Mouse (Mus musculus): ENCODE measurements at regions not wholly inside any gene's neighbourhood (a gene's known extent, or its start where the extent isn't known, plus 50 kb on each side); places are given as distances from the start of the nearest gene placed in this dataset.

- Histone ChIP-seq H3K27ac (no peak overlapping the region), H3K4me3 (no peak overlapping the region), H3K9ac (ENCODE audit: low read depth, low read length) (no peak overlapping the region), H3K27me3 (ENCODE audit: control insufficient read depth, insufficient read depth, low read length) (no peaks in the 10 kb centered on the region), H3K4me1 (ENCODE audit: control insufficient read depth, insufficient read depth, low read length) (no peaks in the 10 kb centered on the region), H3K36me3 (ENCODE audit: control insufficient read depth, insufficient read depth, low read length) (no peaks in the 10 kb centered on the region), H3K79me2 (replicated peaks; ENCODE audit: control insufficient read depth, insufficient read depth, low read length) (no peaks in the 10 kb centered on the region)
- WGBS: 62% methylated on average over 3 of the region's 3 CpGs
- intact Hi-C loops (cut with DNase I): no loop called here
- no peak for TF ChIP-seq EP300 (IDR thresholded peaks at IDR 0.05; ENCODE audit: insufficient read depth, low read depth, low read length)
- TF ChIP-seq POLR2A (IDR thresholded peaks at IDR 0.05; ENCODE audit: insufficient read depth, low read depth, low read length): no peak
- TF ChIP-seq CTCF (IDR thresholded peaks at IDR 0.05): peak; percentile 28
- no peak for DNase-seq
Observed at GRCm38 (mm10) chr14:116806504-116806903, 118.6 kb upstream of the Gpc6 start.

GRCm38 (mm10) chr14:116808581-116808980, 116.5 kb upstream of the Gpc6 start:
- no peaks in the 10 kb centered on the region for H3K36me3 ChIP-seq (ENCODE audit: control insufficient read depth, insufficient read depth, low read length)
- TF ChIP-seq CTCF (IDR thresholded peaks at IDR 0.05): no peak
- no peak for TF ChIP-seq EP300 (IDR thresholded peaks at IDR 0.05; ENCODE audit: insufficient read depth, low read depth, low read length)
- no peak for TF ChIP-seq POLR2A (IDR thresholded peaks at IDR 0.05; ENCODE audit: insufficient read depth, low read depth, low read length)

GRCm38 (mm10) chr14:116810661-116811345, 114.3 kb upstream of the Gpc6 start:
- no peaks in the 10 kb centered on the region for H3K79me2 ChIP-seq (replicated peaks; ENCODE audit: control insufficient read depth, insufficient read depth, low read length)
- no peak overlapping the region for H3K4me3 ChIP-seq
- no peak overlapping the region for H3K9ac ChIP-seq (ENCODE audit: low read depth, low read length)
- no peaks in the 10 kb centered on the region for H3K4me1 ChIP-seq (ENCODE audit: control insufficient read depth, insufficient read depth, low read length)
- H3K27ac ChIP-seq: no peak overlapping the region
- peaks cover 2% of the 10 kb centered on the region; the same call in 1 of the 2 replicates for H3K27me3 ChIP-seq (ENCODE audit: control insufficient read depth, insufficient read depth, low read length)
- no peak for DNase-seq
- no peaks in the 10 kb centered on the region for H3K36me3 ChIP-seq (ENCODE audit: control insufficient read depth, insufficient read depth, low read length)
- intact Hi-C loops (cut with DNase I): no loop called here
- 80% methylated on average over 2 of the region's 2 CpGs for WGBS
- TF ChIP-seq CTCF (IDR thresholded peaks at IDR 0.05) (no peak), EP300 (IDR thresholded peaks at IDR 0.05; ENCODE audit: insufficient read depth, low read depth, low read length) (no peak), POLR2A (IDR thresholded peaks at IDR 0.05; ENCODE audit: insufficient read depth, low read depth, low read length) (no peak)

More at GRCm38 (mm10) chr14:116808581-116808980, 116.5 kb upstream of the Gpc6 start:
- H3K4me1 ChIP-seq (ENCODE audit: control insufficient read depth, insufficient read depth, low read length): no peaks in the 10 kb centered on the region
- H3K27me3 ChIP-seq (ENCODE audit: control insufficient read depth, insufficient read depth, low read length): peaks cover 2% of the 10 kb centered on the region; the same call in 1 of the 2 replicates
- no peak for DNase-seq
- H3K9ac ChIP-seq (ENCODE audit: low read depth, low read length): no peak overlapping the region
- no peak overlapping the region for H3K27ac ChIP-seq
- intact Hi-C loops (cut with DNase I): no loop called here
- H3K79me2 ChIP-seq (replicated peaks; ENCODE audit: control insufficient read depth, insufficient read depth, low read length): no peaks in the 10 kb centered on the region
- H3K4me3 ChIP-seq: no peak overlapping the region

GRCm38 (mm10) chr14:116837235-116837634, 87.9 kb upstream of the Gpc6 start:
- Histone ChIP-seq H3K27me3 (ENCODE audit: control insufficient read depth, insufficient read depth, low read length) (no peaks in the 10 kb centered on the region), H3K9ac (ENCODE audit: low read depth, low read length) (no peak overlapping the region), H3K4me1 (ENCODE audit: control insufficient read depth, insufficient read depth, low read length) (no peaks in the 10 kb centered on the region), H3K79me2 (replicated peaks; ENCODE audit: control insufficient read depth, insufficient read depth, low read length) (no peaks in the 10 kb centered on the region), H3K36me3 (ENCODE audit: control insufficient read depth, insufficient read depth, low read length) (no peaks in the 10 kb centered on the region), H3K27ac (no peak overlapping the region), H3K4me3 (no peak overlapping the region)
- intact Hi-C loops (cut with DNase I): no loop called here
- no peak for TF ChIP-seq EP300 (IDR thresholded peaks at IDR 0.05; ENCODE audit: insufficient read depth, low read depth, low read length)
- TF ChIP-seq CTCF (IDR thresholded peaks at IDR 0.05): no peak
- no peak for TF ChIP-seq POLR2A (IDR thresholded peaks at IDR 0.05; ENCODE audit: insufficient read depth, low read depth, low read length)
- 54% methylated on average over 6 of the region's 6 CpGs for WGBS
- DNase-seq: no peak

GRCm38 (mm10) chr14:116869437-116869836, 55.7 kb upstream of the Gpc6 start:
- Histone ChIP-seq H3K9ac (ENCODE audit: low read depth, low read length) (no peak overlapping the region), H3K4me1 (ENCODE audit: control insufficient read depth, insufficient read depth, low read length) (no peaks in the 10 kb centered on the region), H3K36me3 (ENCODE audit: control insufficient read depth, insufficient read depth, low read length) (no peaks in the 10 kb centered on the region), H3K4me3 (no peak overlapping the region), H3K79me2 (replicated peaks; ENCODE audit: control insufficient read depth, insufficient read depth, low read length) (no peaks in the 10 kb centered on the region), H3K27ac (no peak overlapping the region), H3K27me3 (ENCODE audit: control insufficient read depth, insufficient read depth, low read length) (no peaks in the 10 kb centered on the region)
- WGBS: 74% methylated on average over 2 of the region's 2 CpGs
- intact Hi-C loops (cut with DNase I): no loop called here
- TF ChIP-seq POLR2A (IDR thresholded peaks at IDR 0.05; ENCODE audit: insufficient read depth, low read depth, low read length) (no peak), EP300 (IDR thresholded peaks at IDR 0.05; ENCODE audit: insufficient read depth, low read depth, low read length) (no peak), CTCF (IDR thresholded peaks at IDR 0.05) (no peak)
- DNase-seq: no peak

- no peaks in the 10 kb centered on the region for H3K79me2 ChIP-seq (replicated peaks; ENCODE audit: control insufficient read depth, insufficient read depth, low read length)
- TF ChIP-seq CTCF (IDR thresholded peaks at IDR 0.05) (no peak), POLR2A (IDR thresholded peaks at IDR 0.05; ENCODE audit: insufficient read depth, low read depth, low read length) (no peak), EP300 (IDR thresholded peaks at IDR 0.05; ENCODE audit: insufficient read depth, low read depth, low read length) (no peak)
- no peaks in the 10 kb centered on the region for H3K27me3 ChIP-seq (ENCODE audit: control insufficient read depth, insufficient read depth, low read length)
- no peak overlapping the region for H3K4me3 ChIP-seq
- WGBS: 85% methylated on average over 2 of the region's 2 CpGs
- no peaks in the 10 kb centered on the region for H3K36me3 ChIP-seq (ENCODE audit: control insufficient read depth, insufficient read depth, low read length)
- intact Hi-C loops (cut with DNase I): no loop called here
- no peak for DNase-seq
- no peak overlapping the region for H3K27ac ChIP-seq
- no peaks in the 10 kb centered on the region for H3K4me1 ChIP-seq (ENCODE audit: control insufficient read depth, insufficient read depth, low read length)
- no peak overlapping the region for H3K9ac ChIP-seq (ENCODE audit: low read depth, low read length)
Observed at GRCm38 (mm10) chr14:116869996-116870395, 55.1 kb upstream of the Gpc6 start.

Measured in heart, adult 2 months (tissue).